Mouse (Mus musculus) urinary bladder, postnatal 36 days (tissue): ENCODE results near the gene Trim2.

Source experiments
- DNase-seq, 2 experiments: peaks; one replicate each; pipeline ENCODE4 v3.0.0; 2022; ENCODE audit warnings: low spot score in 2 of 2, mixed read lengths in 1 of 2

Gene Trim2

GRCm38 (mm10) chr3:84224982-84225381 is 81.7 kb downstream of the Trim2 start:
- DNase-seq, result no peak

DNA sequence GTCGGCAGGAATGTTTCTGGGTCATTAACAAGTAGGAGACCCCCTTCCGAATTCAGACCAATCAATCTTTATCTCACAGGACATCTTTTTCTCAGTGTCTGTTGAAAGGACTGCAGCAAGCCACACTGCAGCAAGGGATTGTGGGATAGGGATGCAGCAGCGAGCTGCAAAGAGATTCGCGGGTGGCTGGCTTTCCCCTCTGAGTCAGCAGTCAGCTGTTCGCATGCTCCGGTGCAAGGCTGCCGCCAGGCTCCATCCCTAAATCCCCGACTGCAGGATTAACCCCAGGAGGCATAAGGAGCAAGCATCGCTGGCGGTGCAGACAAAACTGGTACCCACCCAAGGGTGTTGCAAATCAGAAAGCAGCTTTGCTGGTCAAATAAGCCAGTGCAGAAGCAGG is 85.9 kb downstream of the Trim2 start:
- peak in 1 of 2 experiments; percentile 51 for DNase-seq

DNA sequence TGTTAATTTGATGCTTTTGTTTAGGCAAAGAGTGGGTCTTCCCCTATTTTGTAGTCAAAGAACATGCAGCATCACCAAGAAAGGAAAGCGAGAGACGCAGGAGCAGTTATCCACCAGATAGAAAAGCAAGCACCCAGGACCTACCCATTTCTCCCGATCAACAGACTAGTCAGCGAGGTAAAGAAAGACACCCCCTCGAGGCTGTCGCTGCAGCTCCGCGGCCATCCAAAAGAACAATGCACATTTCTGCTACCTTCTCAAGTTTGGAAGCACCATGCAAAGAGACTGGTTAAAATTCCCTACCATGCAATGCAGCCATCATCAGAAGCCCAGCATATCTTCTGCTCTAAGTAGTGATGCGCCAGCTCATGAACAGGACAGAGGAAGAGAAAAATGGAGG is 86.4 kb downstream of the Trim2 start:
- DNase-seq, result no peak

DNA sequence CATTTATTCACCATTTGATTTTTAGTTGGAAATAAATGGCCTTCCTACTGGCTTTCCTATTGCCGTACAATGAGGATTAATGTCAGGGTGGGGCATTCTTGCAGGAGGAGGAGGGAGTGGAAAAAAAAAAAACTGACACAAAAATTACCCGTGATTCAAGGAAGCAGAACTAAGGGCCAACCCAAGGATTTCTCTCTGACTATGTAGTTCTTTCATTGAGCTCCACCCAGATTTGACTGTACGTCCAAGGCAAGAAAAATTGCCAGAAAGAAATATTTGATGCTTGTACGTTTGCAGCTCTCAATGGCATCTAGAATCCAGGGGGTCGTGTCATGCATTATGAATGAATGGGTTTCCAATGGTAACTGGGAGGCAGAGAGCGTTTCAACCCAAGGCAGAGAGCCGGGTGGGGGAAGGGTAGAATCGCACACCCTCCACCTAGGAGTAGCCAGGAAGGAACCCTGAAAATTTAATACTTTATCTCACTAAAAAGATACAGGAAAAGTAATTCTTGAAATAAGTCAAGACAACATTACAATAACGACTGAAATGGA is 86.9 kb downstream of the Trim2 start:
- DNase-seq, result no peak

DNA sequence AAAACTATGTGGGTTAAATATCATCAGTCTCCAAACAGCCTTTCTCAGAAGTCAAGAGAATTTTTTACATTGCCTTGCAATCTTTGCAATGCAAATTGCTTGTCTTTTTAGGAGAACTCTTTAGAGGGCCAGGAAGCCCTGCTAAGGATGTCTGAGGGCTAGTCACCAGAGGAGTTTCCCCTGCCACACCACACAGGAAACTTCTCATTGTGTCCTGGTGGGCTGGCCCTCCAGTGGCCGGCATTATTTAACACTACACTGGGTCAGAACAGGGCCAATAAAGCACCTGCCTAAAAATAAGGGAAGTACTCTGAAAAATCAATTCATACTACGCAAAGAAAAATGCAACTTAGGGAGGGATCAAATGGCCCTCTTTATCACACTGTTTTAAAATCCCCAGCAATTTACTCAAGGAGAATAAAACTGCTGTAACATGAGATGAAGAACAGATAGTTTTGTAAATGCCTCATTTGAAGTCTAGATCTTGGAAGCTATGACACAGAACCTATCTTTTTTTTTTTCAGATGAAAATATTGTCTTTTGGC is 87.4 kb downstream of the Trim2 start:
- DNase-seq, result no peak

- no peak for DNase-seq
Observed at GRCm38 (mm10) chr3:84218498-84218897, 88.2 kb downstream of the Trim2 start.

GRCm38 (mm10) chr3:84217961-84218351 is 88.7 kb downstream of the Trim2 start:
- no peak for DNase-seq

- DNase-seq, result no peak
Observed at GRCm38 (mm10) chr3:84217118-84217960, 89.3 kb downstream of the Trim2 start.

DNA sequence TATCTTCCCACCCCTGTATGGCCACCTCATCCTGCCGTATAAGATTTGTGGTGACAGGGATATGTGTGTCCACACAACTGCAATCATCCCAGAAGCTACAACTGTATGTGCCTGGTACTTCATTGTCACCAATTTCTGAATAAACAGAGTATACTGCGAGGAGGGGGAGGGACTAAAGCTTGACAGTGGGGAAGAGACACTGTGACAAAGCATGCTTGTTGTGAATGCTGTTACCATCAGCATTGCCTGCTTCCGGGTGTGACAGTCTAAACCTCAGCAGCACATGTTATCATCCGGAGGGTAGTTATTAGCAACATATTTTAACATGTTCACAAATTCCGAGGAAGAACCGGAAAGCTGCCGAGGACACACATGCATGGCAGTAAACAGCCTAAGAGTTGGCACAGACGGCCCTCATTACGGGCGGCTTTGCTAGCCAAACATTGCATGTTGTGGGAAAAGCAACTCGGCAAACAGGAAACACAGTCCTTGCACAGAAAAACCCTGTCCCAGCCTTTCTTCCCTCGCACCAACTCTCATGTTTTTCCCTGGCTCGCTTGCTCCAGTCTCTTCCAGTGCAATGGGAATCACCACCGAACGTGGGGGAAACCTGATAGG is 90.8 kb downstream of the Trim2 start:
- no peak for DNase-seq

DNA sequence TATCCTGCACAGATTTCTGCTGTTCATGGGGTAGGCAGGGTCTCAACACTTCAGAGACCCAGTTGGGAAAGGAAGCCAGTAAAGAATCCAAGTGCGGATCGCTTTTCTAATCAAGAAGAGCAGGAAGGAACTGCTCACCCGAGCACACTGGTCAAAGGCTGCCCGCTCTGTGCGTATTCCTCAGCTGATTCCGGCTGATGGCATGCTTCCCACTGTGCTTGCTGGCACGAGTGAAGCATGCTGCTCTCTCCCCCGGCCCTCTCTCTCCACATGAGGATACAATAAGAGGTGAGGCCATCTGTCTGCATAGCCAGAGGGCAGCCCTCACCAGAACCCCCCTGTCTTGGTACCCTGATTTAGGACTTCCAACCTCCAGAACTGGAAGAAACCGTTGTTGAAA is 91.4 kb downstream of the Trim2 start:
- DNase-seq, result no peak

DNA sequence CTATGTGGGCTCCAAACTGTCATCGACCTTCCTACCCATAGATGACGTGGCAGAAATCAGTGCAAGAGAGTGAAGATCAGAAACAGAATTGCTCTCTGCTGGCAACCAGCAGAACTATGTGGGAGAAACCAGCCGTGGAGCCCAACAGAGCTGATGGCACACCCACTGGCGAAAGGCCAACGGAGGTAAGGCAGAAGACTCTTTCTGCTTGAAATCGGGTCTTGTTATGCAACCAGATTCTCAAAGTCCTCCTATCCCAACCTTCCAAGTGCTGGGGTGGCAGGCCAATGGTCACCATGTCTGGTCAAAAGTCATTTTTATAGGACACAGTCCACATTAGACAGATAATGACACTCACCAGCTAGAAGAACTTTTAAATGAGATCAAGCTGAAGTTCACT is 92.2 kb downstream of the Trim2 start:
- peak in 1 of 2 experiments; percentile 43 for DNase-seq

DNA sequence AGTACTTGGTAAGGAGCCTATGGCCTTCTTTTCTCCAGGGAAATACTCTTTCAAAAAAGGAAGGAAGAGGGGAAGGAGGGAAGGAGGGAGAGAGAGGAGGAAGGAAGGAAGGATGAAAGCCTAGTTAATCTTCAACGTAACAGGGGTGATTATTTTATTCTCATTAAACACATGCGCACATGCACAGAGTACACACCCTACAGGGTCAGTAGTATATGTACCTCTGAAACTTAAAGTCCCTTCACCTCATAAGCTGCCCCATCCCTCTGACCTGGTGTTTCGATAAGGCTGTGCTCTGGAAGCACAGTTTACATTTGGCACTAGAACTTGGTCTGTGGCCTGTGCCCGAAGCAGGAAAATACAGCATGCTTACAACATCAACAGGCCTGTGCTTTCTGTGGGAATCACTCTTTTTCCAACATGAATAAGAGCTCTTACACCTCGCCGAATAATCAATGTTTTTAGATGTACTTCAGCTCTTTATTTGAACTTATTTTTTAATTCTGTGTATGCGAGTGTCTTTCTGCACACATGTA is 95.3 kb downstream of the Trim2 start:
- no peak for DNase-seq

GRCm38 (mm10) chr3:84208917-84209513 is 97.7 kb downstream of the Trim2 start:
- no peak for DNase-seq

- no peak for DNase-seq
Observed at GRCm38 (mm10) chr3:84208475-84208874, 98.2 kb downstream of the Trim2 start.

- DNase-seq, result no peak
Observed at GRCm38 (mm10) chr3:84207366-84207765, 99.3 kb downstream of the Trim2 start.

DNA sequence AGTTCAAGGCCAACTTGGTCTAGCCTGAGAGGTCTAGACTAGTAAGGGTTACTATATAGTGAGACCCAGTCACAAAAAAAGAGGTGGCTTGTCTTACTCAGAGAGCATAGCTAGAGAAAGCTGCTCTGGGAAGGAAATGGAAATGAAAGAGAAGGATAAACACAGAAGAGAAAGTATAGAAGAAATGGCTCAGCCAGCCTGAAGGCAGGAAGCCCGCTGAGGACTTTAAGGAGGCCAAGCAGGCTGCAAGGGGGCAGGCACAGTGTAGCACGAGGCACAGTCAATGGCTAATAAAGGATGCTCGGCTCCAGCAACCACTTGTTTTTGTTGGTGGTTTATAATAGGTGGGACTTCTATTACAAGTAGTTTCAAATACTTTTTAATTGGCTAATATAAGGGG is 100.6 kb downstream of the Trim2 start:
- no peak for DNase-seq

- DNase-seq, result no peak
Observed at GRCm38 (mm10) chr3:84205650-84206049, 101.0 kb downstream of the Trim2 start.

DNA sequence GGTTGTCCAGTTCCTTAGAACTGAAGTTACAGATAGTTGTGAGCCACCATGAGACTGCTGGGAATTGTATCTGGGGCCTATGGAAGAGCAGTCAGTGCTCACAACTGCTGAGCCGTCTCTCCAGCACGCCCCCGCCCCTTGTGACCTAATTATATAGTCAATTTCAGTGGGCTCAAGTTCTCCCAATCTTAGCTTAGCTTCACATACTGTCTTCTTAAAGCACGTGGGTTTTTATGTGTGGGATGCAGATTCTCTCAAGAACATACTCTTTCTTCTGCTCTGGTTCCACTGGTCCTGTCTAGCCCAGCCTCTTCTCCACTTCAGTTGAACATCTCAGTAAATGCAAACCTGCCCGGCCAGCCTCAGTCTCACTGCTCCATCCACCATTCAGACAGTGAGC is 102.0 kb downstream of the Trim2 start:
- DNase-seq, result no peak

GRCm38 (mm10) chr3:84200559-84201420 is 105.9 kb downstream of the Trim2 start:
- no peak for DNase-seq

GRCm38 (mm10) chr3:84199516-84199915 is 107.2 kb downstream of the Trim2 start:
- DNase-seq, result no peak

DNA sequence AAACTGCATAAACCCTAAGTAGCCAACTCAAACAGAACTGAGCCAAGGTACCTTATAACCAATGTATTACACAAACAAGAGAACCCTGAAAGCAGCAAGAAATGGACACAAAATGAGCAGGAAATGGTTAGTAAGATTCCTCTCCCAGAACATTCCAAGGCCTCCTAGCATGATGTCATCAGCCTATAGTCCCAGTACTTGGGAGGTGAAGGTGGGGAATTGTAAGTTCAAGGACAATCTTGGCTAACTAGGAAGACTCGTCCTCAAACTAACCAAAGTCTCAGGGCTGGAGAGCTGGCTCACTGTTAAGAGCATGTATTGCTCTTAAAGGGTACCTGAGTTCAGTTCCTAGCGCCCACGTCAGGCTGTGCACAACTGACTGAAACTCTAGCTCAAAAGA is 108.4 kb downstream of the Trim2 start:
- DNase-seq, result no peak
